Mouse (Mus musculus): Measurements from ENCODE around the gene Cst9. TPM values are rescaled to one million over a fixed set of nuclear protein-coding genes. Genes with fewer than 3 reads are reported as not detected.
A peak's percentile ranks its signal among the peaks of the same experiment; 100 is the strongest.

Gene Cst9
- 1 to 10 TPM; 1.3 to 1.8 TPM for total RNA-seq (2021)

DNA sequence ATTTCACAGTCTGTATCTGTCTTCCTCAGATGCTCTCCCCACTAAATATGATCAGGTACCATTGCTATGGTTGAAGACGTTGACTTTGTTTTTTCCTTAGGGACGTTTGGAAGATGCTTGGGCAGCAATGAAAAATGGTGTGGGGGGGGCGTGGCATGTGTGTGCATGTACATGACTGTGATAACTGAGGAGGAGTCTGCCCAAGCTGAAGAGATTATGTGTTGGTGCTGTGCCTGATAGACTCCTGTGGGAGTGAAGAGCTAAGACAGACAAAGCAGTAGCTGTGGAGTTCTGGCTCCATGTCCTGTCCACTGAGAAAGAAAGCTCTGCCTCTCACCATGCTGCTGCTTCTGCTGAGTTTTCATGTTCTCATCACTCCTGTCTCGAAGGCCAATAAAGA, at the start of gene Cst9:
TSS of gene Cst9 (plus strand) at position 236 of the 400 bp plus-strand sequence.
- intact Hi-C loops (cut with DNase I): no loop called here
- DNase-seq (ENCODE audit: low spot score): no peak

GRCm38 (mm10) chr2:148789142-148789541, 45.8 kb upstream of the Cst9 start, which contains the start of gene Cst12:
Cst12 (plus strand) TSS chr2:148789361.
- DNase-seq (ENCODE audit: low spot score): no peak
- intact Hi-C loops (cut with DNase I): no loop called here

GRCm38 (mm10) chr2:148798485-148798884, 36.5 kb upstream of the Cst9 start, which contains the start of gene Cst8:
Cst8 (plus strand) TSS chr2:148798785.
- intact Hi-C loops (cut with DNase I): no loop called here
- DNase-seq (ENCODE audit: low spot score): no peak

- intact Hi-C loops (cut with DNase I): no loop called here
- no peak for DNase-seq (ENCODE audit: low spot score)
Observed at GRCm38 (mm10) chr2:148801491-148801921, 33.4 kb upstream of the Cst9 start.

DNA sequence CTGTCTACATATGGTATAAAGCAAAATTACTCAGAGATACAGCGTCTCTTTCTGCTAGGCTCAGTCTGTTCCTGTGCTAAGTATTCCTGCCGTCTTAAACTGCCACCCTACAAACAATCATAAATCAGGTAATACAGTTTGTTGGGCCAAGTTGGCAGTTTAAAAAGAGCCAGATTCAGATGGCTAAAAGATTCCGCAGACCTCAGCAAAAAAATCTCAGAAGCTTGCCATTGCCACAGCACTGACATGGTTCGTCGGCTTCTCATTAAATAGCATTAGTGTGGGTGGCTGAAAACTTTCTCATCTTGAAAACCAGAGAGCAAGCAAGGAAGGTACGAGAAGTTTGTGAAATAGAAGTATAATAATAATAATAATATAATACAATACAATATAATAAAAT, 28.3 kb upstream of the Cst9 start:
- intact Hi-C loops (cut with DNase I): no loop called here
- DNase-seq (ENCODE audit: low spot score): no peak

GRCm38 (mm10) chr2:148819909-148820308, 15.0 kb upstream of the Cst9 start, which contains the start of gene Cst13:
Cst13 (plus strand) TSS chr2:148820081.
- no peak for DNase-seq (ENCODE audit: low spot score)
- intact Hi-C loops (cut with DNase I): no loop called here

DNA sequence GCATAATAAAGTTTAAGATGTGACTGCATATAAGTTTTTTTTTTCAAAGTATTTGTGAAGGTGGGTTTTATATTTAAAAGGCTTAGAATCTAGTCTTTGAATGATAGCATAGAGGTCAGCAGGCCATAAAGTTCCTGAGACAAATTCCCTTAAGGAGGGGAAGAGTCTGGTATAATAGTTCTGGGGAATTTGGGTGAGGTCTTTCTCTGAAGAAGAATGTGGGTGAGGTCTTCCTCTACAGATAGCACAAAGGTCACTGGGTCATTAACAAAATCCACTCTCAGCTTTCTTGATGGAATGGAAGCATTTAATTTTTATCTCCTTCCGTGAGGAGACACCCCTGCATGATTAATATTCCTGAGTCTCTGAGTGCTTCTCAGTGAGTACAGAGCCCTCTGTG, 9.0 kb upstream of the Cst9 start:
- DNase-seq (ENCODE audit: low spot score): no peak
- intact Hi-C loops (cut with DNase I): no loop called here

DNA sequence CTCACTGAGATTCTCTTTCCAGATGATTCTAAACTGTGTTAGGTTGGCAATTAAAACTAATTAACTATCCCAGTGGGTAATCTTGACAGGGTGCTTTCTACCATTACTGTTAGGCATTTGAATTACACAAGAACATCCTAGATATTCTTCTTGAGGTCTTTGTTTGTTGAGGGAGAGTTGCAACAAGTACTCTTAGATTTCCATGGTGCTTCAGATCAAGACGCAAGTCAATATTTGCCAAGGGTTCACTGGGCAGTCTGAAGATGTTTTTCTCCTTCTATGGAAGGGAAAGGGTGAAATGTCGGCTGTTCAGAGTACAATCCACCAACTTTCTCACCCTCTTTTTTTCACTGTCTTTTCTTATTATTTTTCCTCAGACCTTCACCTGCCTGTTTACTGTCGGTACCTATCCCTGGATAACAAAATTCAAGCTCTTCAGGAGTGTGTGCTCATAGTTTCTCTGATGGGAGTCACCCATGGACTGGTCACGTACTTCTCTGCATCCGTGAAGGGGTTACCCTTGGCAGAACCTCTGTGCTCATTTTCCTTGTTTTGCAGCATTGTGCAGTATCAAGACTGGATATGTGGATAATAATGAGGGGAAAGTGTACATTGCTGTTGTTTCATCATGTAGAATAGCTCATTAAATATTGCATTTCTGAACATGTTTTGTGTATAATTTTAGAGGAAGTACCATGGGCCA, 3.3 kb downstream of the Cst9 start:
- intact Hi-C loops (cut with DNase I): no loop called here
- no peak for DNase-seq (ENCODE audit: low spot score)

GRCm38 (mm10) chr2:148839224-148839623, 4.3 kb downstream of the Cst9 start:
- intact Hi-C loops (cut with DNase I): no loop called here
- DNase-seq (ENCODE audit: low spot score): no peak

DNA sequence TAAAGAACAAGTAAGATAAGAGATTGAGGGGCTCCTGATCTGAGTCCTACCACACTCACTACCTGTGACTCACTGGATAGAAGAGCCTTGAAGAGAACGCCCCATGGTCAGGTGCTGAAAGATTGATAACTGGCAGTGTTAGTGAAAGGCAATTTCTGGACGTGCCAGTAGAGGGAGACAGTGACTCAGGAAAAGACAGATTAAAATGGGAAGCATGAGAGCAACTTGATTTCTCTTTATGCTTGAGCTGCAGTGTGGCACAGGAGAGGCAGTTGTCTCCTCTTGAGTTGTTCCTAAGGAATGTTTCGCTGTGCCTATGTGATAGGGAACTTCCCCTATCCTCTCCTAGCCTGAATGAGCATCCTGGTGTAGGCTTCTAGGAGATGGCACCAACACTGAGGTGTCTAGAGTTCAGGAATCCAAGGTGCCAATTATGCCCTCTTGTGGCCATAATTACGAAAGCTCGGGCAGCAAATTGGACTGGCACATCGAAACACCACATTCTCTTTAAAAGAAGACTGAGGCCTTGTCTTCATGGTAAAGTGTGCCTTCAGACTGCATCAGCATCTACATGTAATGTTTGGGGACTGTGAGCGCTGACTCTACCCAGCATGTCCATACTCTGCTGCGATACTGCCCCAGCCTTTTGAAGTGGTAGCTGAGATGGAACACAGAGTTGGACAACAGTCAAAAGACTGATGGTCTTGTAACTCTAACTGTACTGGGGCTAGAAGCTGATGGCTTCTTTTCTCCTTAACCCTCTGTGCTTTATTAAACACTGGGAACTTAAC, 16.4 kb downstream of the Cst9 start:
- intact Hi-C loops (cut with DNase I): loop anchor here (1.0 kb wide), 1 partner anchor 51 kb away; no protein-coding TSS in a partner anchor
- DNase-seq (ENCODE audit: low spot score): peak; percentile 37

DNA sequence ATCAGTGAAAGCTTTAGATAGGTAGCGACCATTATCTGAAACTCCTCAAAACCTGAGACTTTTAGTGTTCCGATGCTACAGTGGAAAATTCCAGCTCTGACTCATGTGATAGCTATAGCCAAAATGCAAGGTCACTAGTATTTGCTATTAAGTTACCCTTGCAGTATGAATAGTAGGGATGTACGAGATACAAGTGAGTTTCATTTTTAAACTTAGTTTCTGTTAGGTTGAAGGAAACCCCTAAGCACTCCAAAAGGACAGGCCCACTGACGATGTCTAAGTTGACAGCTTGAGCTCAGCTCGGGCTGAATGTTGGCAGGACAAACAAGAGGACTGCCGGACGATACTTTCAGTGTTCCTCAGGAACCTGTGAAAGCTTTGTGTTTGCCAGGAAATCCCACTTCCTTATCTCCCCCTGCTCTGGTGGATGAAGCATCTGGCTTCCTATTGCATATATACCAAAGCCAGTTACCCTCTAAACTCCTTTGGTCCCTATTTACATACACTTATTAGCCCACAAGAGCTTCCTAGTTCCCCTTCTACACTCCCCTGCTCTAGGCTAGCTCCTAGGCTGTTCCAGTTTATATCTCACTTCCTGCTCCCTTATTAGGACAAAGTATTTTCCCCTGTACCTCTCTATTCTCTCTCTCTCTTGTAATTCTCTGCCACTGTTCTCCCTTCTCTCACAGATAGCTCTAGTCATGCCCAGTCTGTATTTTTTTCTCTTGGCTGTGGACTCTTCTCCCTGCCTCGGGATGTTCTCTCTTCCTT, 21.9 kb downstream of the Cst9 start:
- intact Hi-C loops (cut with DNase I): loop anchor here (2.0 kb wide), 1 partner anchor 18 kb away; the partner anchor contains the start of gene Cst3
- no peak for DNase-seq (ENCODE audit: low spot score)

DNA sequence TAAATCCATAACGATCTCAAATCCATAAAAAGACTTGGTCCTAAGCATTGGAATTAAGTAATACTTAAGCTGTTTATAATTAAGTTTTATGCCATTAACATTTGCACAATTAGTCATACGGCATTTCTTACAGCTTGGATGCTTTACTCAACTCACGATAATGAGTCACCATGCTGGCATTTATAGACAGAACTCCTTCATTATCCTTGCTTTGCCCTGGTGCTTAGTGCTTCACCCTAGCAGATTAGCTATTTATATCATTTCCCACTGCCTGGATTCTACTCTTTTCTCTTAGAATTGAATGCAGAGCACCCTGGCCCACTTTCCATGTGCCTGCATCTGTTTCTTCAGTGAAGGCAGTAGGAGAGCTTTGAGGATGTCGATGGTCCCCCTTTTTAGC, 22.6 kb downstream of the Cst9 start:
- intact Hi-C loops (cut with DNase I): loop anchor here (2.0 kb wide), 1 partner anchor 17 kb away; the partner anchor contains the start of gene Cst3
- no peak for DNase-seq (ENCODE audit: low spot score)

- DNase-seq (ENCODE audit: low spot score): no peak
- intact Hi-C loops (cut with DNase I): no loop called here
Observed at GRCm38 (mm10) chr2:148860993-148861392, 26.0 kb downstream of the Cst9 start.

DNA sequence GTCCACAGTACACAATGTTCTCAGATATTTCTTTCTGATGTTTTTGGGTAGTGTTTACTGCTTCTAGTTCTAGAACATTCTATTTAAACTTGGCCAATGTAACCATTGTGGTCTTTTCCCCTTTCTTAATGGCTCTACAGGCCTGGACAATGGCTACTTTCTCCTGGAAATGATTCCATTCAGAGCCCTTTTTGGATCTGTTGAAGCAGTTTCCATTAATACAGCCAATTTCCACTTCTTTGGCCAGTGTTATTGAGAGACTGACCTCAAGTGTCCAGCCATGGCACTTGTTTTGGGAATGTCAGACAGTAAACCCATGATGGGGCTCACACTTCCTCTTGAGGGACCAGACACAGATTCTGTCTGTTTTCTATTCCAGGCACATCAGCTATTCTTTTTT, 26.7 kb downstream of the Cst9 start:
- intact Hi-C loops (cut with DNase I): no loop called here
- DNase-seq (ENCODE audit: low spot score): no peak

- no peak for DNase-seq (ENCODE audit: low spot score)
- intact Hi-C loops (cut with DNase I): no loop called here
Observed at GRCm38 (mm10) chr2:148864966-148865365, 30.0 kb downstream of the Cst9 start, which contains the start of gene 9230104L09Rik. 9230104L09Rik (minus strand) TSS chr2:148865038.

GRCm38 (mm10) chr2:148868959-148869358, 34.0 kb downstream of the Cst9 start:
- intact Hi-C loops (cut with DNase I): loop anchor here (2.0 kb wide), 1 partner anchor 16 kb away; no protein-coding TSS in a partner anchor
- no peak for DNase-seq (ENCODE audit: low spot score)

DNA sequence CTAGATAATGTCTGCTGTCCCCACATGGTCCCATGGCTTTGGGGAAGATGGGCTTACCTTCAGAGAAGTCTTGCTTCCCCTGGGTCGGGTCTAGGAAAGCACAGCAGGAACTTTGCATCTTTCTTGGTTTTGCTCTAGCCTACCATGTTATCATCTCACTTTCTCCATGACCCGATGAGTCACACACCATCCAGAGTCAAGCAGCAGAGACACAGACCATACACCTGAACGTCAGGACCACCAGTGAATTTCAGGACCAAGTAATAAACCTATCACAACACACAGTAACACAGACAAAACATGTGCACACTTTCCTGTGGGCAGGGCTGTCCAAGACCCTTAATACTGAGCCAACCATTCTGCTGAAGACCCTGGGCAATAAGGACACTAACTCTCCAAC, 35.6 kb downstream of the Cst9 start:
- intact Hi-C loops (cut with DNase I): no loop called here
- no peak for DNase-seq (ENCODE audit: low spot score)

DNA sequence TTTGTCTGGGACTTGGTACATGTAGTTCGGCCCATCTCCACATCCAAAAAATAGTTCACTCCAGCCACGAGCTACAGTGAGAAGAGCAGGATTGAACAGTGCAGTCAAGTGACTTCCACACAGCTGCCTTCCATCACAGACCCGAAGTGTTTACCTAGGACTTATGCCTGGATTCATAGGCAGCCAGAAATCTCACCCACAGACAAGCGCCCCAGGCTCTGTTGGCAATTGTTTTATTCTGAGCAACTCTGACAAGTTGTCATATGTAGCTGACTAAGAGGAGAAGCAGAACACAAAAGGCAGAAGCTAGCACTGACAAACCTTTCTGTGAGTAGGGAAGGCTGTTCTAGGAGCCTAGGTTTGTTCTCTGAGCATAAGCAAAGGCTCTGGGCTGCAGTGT, 37.9 kb downstream of the Cst9 start:
- no peak for DNase-seq (ENCODE audit: low spot score)

DNA sequence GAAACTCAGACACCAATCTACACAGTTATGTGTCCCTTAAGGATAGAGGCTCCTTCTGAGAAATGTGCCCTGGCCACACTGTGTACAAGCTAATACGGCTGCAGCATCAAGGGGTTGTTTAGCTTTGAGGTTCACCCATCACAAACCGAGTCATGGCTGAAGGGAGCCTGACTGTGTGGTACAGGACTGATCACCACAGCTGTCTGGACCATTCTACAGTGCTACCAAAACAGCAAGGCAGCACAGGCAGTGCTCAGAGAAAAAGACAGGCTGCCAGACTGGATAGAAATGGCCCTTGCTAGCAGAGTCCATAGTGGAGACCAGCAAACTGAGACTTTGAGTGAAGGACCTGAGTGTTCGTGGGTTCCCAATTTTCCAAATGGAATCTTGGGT, 39.3 kb downstream of the Cst9 start:
- DNase-seq (ENCODE audit: low spot score): no peak
- intact Hi-C loops (cut with DNase I): loop anchor here (2.0 kb wide), 2 partner anchors 17 to 27 kb away; no protein-coding TSS in a partner anchor

More for the DNA sequence above, 37.9 kb downstream of the Cst9 start:
- intact Hi-C loops (cut with DNase I): no loop called here
